Mouse (Mus musculus) liver, postnatal 0 days (tissue): ENCODE data around the gene H2-Ab1.

ENCODE experiments used
- CTCF ChIP-seq: sonication (generic); IDR thresholded peaks from 2 replicates; pipeline ENCODE4 v1.5.1; 2016; ENCODE audit warnings: antibody characterized with exemption, low read depth
- EP300 ChIP-seq: IDR thresholded peaks from 2 replicates; pipeline ENCODE4 v1.6.1; 2016; ENCODE audit warnings: antibody characterized with exemption, low read depth, mild to moderate bottlenecking

- TF ChIP-seq CTCF (peak; percentile 40), EP300 (no peak)
These were observed 10.4 kb upstream of the H2-Ab1 start for GRCm38 (mm10) chr17:34247047-34247446.
